Mouse (Mus musculus) CD8-positive naive resting alpha-beta T cell, adult 2 months (primary cell): ENCODE measurements around the gene Upf2.
A peak's percentile ranks its signal among the peaks of the same experiment; 100 is the strongest.

ENCODE experiments used
- DNase-seq, 2 experiments: peaks; one replicate each; pipeline ENCODE4 v3.0.0; 2022; ENCODE audit warnings: low read depth in 2 of 2, low spot score in 2 of 2

Gene Upf2

GRCm38 (mm10) chr2:5950766-5951595 is at the start of gene Upf2:
Upf2 (plus strand) TSS chr2:5951469.
- peak; percentile 91 to 93 for DNase-seq

- DNase-seq: no peak
Measured at GRCm38 (mm10) chr2:5906092-5906491, 45.2 kb upstream of the Upf2 start.

DNA sequence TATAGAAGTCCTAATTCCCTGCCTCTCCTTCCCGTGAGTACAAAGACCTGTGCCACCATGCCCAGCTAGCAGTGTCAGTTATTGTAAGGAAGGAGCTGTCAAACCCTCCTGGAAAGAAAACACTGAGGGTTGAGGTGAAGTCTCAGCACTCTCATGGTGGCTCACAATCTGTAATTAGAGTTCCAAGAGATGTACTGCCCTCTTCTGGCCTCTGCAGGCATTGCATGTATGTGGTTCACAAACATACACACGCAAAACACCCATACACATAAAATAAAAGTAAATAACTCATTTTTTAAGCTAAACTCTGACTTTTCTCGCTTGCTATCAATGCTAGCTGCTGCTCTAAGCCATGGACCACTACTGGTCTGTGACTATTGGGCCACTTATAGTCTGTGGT is 44.6 kb upstream of the Upf2 start:
- peak; percentile 41 to 60 for DNase-seq

GRCm38 (mm10) chr2:5911282-5911965 is 39.8 kb upstream of the Upf2 start:
- DNase-seq: no peak

DNA sequence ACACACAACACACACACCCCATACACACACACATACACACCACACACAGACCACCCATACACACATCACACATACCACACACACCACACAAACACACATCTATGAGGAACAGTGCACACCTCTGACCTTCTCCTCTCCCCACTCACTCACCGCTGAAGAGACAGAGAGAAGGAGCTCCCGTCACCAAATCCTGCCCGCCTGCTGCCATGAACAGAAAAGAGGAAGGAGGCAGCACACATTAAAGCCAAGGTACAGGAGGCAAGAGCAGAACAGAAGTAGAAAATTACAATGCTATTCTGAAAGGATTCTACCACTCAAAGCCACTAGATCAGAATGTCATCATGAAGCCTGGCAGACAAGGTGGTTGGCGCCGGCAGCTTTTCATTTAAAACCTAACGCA is 28.4 kb upstream of the Upf2 start:
- no peak for DNase-seq

DNA sequence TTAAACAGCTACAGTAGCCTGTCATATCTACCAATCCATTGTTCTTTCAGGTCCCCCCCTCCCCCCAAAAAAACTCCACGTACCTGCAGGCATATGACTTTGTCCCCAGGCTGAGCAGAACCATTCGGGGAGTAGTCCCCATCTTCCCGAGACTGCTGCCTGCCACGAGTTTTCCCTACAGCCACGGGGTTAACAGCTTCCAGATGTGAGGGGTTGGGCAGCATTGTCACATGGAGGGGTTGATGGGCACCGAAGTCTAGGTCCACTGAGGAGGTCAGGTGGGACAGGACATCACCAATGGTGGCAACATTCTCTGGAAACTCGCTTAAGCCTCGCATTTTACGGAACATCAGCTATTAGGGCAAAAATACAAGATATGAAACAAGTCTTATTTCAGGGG is 27.5 kb upstream of the Upf2 start:
- no peak for DNase-seq

GRCm38 (mm10) chr2:5927481-5927880 is 23.8 kb upstream of the Upf2 start:
- DNase-seq: no peak

- no peak for DNase-seq
Measured at GRCm38 (mm10) chr2:5929793-5930192, 21.5 kb upstream of the Upf2 start.

- no peak for DNase-seq
Measured at GRCm38 (mm10) chr2:5930291-5931054, 20.8 kb upstream of the Upf2 start.

DNA sequence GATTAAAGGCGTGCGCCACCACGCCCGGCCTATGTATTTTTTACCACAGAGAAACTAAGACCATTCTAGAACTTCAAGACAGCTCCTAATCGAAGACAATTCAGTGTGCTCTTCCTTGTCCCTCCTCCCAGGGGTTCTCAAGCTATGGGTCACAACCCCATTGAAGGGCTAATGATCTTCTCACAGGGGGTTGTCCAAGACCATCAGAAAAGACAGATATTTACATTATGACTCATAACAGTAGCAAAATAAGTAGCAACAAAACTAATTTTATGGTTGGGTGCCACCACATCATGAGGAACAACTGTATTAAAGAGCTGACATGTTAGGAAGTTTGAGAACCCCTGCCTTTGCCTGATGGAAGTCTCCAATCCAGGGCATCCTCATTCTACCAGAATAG is 19.3 kb upstream of the Upf2 start:
- no peak for DNase-seq

- no peak for DNase-seq
Measured at GRCm38 (mm10) chr2:5934936-5935335, 16.3 kb upstream of the Upf2 start.

DNA sequence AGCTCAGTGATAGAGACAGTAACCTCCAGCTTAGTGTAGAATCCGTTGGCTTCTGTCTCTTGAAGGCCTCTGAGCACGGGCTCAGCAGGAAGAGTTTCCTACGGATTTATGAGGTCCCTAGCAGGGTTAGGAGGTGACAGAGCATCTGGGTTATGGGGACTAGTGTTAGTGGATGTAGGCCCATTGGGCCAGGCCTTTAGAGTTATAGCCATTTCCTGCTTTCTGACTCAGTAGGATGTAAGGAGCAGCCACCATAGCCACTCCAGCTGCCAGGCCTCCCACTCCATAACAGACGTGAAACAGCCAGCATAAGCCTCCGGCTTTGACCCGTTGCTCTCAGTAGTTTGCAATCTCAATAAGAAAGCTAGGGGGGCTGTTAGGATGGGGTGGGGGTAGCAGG is 15.2 kb upstream of the Upf2 start:
- no peak for DNase-seq

DNA sequence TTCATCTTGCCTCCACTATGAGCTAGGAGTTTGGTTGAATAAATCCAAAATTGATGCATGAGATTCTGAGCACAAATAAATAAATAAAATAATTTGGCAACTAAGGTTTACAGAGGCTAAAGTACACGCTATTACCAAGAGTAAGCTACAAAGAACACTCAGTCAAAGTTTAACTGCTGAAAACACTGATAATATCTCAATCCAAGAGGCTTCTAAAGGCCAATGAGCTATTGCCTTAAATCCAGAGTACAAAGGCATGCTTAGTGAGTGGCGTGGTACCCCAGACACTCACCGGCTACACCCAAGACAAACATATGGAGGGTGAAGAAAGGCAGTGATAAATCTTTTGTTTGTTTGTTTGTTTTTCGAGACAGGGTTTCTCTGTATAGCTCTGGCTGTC is 14.7 kb upstream of the Upf2 start:
- no peak for DNase-seq

GRCm38 (mm10) chr2:5939319-5939718 is 11.9 kb upstream of the Upf2 start:
- no peak for DNase-seq

DNA sequence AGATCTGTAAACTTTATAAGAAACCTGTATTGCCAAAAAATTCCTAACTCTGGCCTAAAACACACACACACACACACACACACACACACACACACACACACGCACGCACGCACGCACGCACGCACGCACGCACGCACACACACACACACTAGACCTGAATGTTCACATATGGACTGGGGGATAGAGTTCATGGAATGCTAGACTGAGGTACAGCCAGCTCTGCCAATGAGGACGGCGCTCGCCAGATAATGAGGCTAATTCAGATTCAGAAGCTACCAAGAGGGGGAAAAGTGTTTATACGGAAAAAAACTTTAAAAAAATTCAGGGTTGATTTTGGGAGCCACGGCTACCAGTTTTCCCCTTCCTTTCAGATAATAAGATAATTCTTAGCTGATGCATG is 11.4 kb upstream of the Upf2 start:
- no peak for DNase-seq

GRCm38 (mm10) chr2:5940936-5941335 is 10.3 kb upstream of the Upf2 start:
- DNase-seq: no peak

- no peak for DNase-seq
Measured at GRCm38 (mm10) chr2:5941861-5942415, 9.3 kb upstream of the Upf2 start.

DNA sequence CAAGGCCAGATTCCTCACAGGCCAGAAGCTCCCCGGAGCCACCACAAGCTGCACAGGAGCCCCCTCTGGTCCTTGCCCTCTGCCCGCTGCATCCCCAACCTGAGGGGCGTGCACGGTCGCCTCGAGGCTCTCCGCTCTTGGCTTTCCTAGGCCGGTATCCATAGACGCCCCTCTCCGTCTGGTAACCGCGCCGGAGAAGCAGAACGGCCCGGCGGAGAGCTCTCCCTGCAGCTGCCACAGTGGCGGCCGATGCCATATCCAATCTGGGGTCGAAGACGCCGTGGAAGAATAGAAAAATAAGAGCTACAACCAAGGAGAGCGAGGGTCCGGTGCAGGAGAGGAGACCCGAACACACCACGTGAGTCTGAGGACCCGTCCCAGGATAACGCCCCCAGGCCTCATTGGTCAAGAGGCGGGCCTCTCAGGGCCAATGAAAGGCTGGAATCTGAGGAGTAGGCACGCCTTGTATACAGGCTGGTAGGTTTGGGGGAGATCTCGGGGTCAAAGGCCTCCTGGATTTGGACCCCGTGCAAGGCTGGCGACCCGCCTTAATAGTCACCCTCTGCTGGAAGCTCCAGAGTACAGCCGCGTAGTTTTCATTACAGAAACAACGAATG is 8.7 kb upstream of the Upf2 start, which contains the start of gene Dhtkd1:
Dhtkd1 (minus strand) TSS at position 377 of the 617 bp plus-strand sequence.
- DNase-seq: peak in 1 of 2 experiments; percentile 2

- no peak for DNase-seq
Measured at GRCm38 (mm10) chr2:5943071-5943470, 8.2 kb upstream of the Upf2 start.

GRCm38 (mm10) chr2:5945629-5946028 is 5.6 kb upstream of the Upf2 start:
- no peak for DNase-seq

DNA sequence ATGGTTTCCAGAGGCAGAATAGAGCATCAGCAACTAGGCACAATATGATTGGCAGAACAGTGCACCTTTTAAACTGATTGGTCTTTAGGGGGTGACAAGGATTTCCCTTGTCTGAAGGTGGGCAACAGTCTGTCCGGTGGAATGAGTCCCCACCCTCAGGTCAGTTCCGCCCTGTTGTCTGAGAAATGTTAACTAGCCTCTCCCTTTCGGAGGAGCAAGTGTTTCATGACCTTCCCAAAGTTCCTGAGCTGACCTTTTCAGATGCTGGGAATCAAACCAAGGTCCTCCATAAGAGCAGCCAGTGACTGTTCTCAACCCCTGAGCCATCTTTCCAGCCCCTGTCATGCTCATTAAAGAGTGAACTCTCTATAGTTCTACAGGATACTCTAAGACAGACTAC is 4.4 kb upstream of the Upf2 start:
- DNase-seq: no peak
